Mouse (Mus musculus) midbrain, postnatal 0 days (tissue): ENCODE measurements around the gene Nampt. TPM values are rescaled to one million over a fixed set of nuclear protein-coding genes. Genes with fewer than 3 reads are reported as not detected.

Experiments used
- ATAC-seq: fragments of 200-750 bp; cut with Nextera tagmentation; 2 replicates; pipeline ENCODE4 v1.8.0; 2017; ENCODE audit warnings: moderate number of reproducible peaks, mild to moderate bottlenecking, moderate TSS enrichment, moderate library complexity; ENCODE audit not compliant: low FRiP score
- DNase-seq: peaks from one replicate; pipeline ENCODE4 v3.0.0-alpha.2; 2015; ENCODE audit warnings: low spot score
- H3K27ac ChIP-seq: fragments of 300-500 bp; sonication (generic); 2 replicates; pipeline ENCODE4 v1.5.1; 2014; ENCODE audit warnings: low read depth, mild to moderate bottlenecking, low read length, mixed read lengths
- H3K27me3 ChIP-seq: fragments of 300-500 bp; sonication (generic); 2 replicates; pipeline ENCODE4 v1.6.1; 2014; ENCODE audit warnings: low read length, control low read depth, mixed read lengths; ENCODE audit not compliant: insufficient read depth
- H3K36me3 ChIP-seq: fragments of 300-500 bp; sonication (generic); 2 replicates; pipeline ENCODE4 v1.6.1; 2014; ENCODE audit warnings: low read length, control low read depth, mixed read lengths; ENCODE audit not compliant: insufficient read depth
- H3K4me1 ChIP-seq: fragments of 300-500 bp; sonication (generic); 2 replicates; pipeline ENCODE4 v1.6.1; 2014; ENCODE audit warnings: mild to moderate bottlenecking, control low read depth, antibody characterized with exemption, low read length, mixed read lengths; ENCODE audit not compliant: insufficient read depth
- H3K4me2 ChIP-seq: fragments of 300-500 bp; sonication (generic); 2 replicates; pipeline ENCODE4 v1.6.1; 2014; ENCODE audit warnings: low read depth, mild to moderate bottlenecking, low read length, mixed read lengths; ENCODE audit not compliant: poor library complexity, severe bottlenecking
- H3K4me3 ChIP-seq: fragments of 300-500 bp; sonication (generic); 2 replicates; pipeline ENCODE4 v1.5.1; 2014; ENCODE audit warnings: low read depth, mild to moderate bottlenecking, low read length, moderate library complexity
- H3K9ac ChIP-seq: fragments of 300-500 bp; sonication (generic); replicated peaks from 2 replicates; pipeline ENCODE4 v1.6.1; 2014; ENCODE audit warnings: mild to moderate bottlenecking, low read length, moderate library complexity, mixed read lengths; ENCODE audit not compliant: poor library complexity, severe bottlenecking
- H3K9me3 ChIP-seq: fragments of 300-500 bp; sonication (generic); 2 replicates; pipeline ENCODE4 v1.6.1; 2016; ENCODE audit warnings: low read length, control low read depth
- CTCF ChIP-seq: IDR thresholded peaks from 2 replicates; pipeline ENCODE4 v1.5.1; 2016; ENCODE audit warnings: antibody characterized with exemption, mild to moderate bottlenecking
- WGBS: fragments of 180-500 bp; shearing (Covaris S2); extraction: QIAGEN DNeasy Blood & Tissue Kit; methylation state at CpG from one replicate; pipeline ENCODE4 v1.1.7; 2014; 5-methylcytosine and 5-hydroxymethylcytosine counted together
- polyA plus RNA-seq: library from polyadenylated mRNA; unstranded; fragments of >200 nt; fragmentation: Nextera tagmentation; extraction: Ambion mirVana; gene quantifications from 2 replicates; pipeline ENCODE4 v1.2.1, GENCODE M21; 2015
- total RNA-seq: library from RNA; depleted of rRNA; stranded (reverse); fragments of >200 nt; gene quantifications from 2 replicates; pipeline ENCODE4 v1.2.3, GENCODE M21; 2014; rRNA removed

The Nampt gene
- total and polyA plus RNA-seq, 2 experiments from 2014 or later = 24.1 to 41.9 TPM

- Histone ChIP-seq H3K9me3 (no peaks in the 10 kb centered on the region), H3K27ac (no peak overlapping the region), H3K36me3 (no peaks in the 10 kb centered on the region), H3K9ac (no peak overlapping the region), H3K27me3 (0 out of 2 replicates have a peak, but pooled peaks cover 3% of the 10 kb centered on the region), H3K4me1 (no peaks in the 10 kb centered on the region), H3K4me3 (no peak overlapping the region), H3K4me2 (no peak overlapping the region)
- TF ChIP-seq CTCF = no peak
- no peak for ATAC-seq
- 76% methylated on average over 7 of the region's 7 CpGs for WGBS
- no peak for DNase-seq
Observed at GRCm38 (mm10) chr12:32896496-32896895, 77.2 kb downstream of the Nampt start.

- H3K27me3 ChIP-seq = 0 out of 2 replicates have a peak, but pooled peaks cover 3% of the 10 kb centered on the region
- H3K36me3 ChIP-seq = no peaks in the 10 kb centered on the region
- ATAC-seq = peak; percentile 76
- no peak overlapping the region for H3K27ac ChIP-seq
- TF ChIP-seq CTCF = peak; percentile 97
- no peak overlapping the region for H3K4me2 ChIP-seq
- DNase-seq = peak; percentile 91
- H3K4me1 ChIP-seq = no peaks in the 10 kb centered on the region
- H3K9ac ChIP-seq = no peak overlapping the region
- no peak overlapping the region for H3K4me3 ChIP-seq
- 50% methylated on average over 13 of the region's 13 CpGs for WGBS
- H3K9me3 ChIP-seq = no peaks in the 10 kb centered on the region
Observed at GRCm38 (mm10) chr12:32897199-32898120, 78.1 kb downstream of the Nampt start.

GRCm38 (mm10) chr12:32901005-32901404 is 81.7 kb downstream of the Nampt start:
- no peak for ATAC-seq
- Histone ChIP-seq H3K27me3 (no peaks in the 10 kb centered on the region), H3K9ac (no peak overlapping the region), H3K36me3 (no peaks in the 10 kb centered on the region), H3K4me2 (no peak overlapping the region), H3K4me1 (no peaks in the 10 kb centered on the region), H3K27ac (no peak overlapping the region), H3K9me3 (no peaks in the 10 kb centered on the region), H3K4me3 (no peak overlapping the region)
- 90% methylated on average over 3 of the region's 3 CpGs for WGBS
- TF ChIP-seq CTCF = no peak
- no peak for DNase-seq

Other genes with a start within 250 kb of the Nampt start
- 15.2 and 19.3 TPM in 2 replicates for gene Sypl, start 134.3 kb downstream of the Nampt start, total RNA-seq
- gene Sypl, start 134.3 kb downstream of the Nampt start, polyA plus RNA-seq = 35.2 and 37.1 TPM in 2 replicates